Mouse (Mus musculus): ENCODE results near the gene Fgfr2.

The Fgfr2 gene

DNA sequence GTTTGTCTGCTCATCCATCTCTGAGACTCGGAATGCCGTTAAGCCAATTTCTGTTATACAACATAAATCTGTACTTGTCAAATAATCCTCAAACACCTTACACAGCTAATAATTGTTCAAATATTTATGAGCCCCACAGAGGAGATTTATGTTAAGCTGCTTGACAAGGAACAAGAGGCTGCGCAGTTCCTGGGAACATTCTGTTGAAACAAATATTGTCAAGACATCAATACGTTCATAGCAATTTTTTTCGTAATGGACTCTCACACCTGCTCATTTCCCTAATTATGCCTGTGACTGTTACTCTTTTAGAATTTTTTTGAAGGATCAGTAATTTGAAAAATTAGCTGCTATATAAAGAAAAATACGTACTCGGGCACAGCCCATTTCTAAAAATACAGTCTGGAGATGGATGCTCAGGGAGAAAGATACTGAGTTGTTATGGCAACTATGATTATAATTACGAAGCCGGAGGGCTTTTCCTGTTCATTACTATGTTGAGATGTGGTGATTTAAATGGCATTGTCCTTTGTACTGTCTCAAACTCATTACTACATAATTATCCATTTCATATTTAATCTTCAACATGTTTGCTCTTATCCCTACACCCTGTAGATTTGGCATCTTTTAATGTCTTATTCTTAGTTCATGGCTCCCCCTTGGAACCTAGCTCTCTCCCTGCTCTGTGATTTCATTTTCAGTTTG lies 964.7 kb downstream of the Fgfr2 start:
- DNase-seq (ENCODE audit: low read depth) = no peak

GRCm38 (mm10) chr7:132154368-132154961 lies 968.7 kb downstream of the Fgfr2 start, which contains the start of gene Cpxm2:
Gene Cpxm2 (minus strand): TSS chr7:132154739.
- no peak for DNase-seq (ENCODE audit: low read depth)

- no peak for DNase-seq (ENCODE audit: low read depth)
Measured at GRCm38 (mm10) chr7:132153725-132154147, 969.4 kb downstream of the Fgfr2 start.

DNA sequence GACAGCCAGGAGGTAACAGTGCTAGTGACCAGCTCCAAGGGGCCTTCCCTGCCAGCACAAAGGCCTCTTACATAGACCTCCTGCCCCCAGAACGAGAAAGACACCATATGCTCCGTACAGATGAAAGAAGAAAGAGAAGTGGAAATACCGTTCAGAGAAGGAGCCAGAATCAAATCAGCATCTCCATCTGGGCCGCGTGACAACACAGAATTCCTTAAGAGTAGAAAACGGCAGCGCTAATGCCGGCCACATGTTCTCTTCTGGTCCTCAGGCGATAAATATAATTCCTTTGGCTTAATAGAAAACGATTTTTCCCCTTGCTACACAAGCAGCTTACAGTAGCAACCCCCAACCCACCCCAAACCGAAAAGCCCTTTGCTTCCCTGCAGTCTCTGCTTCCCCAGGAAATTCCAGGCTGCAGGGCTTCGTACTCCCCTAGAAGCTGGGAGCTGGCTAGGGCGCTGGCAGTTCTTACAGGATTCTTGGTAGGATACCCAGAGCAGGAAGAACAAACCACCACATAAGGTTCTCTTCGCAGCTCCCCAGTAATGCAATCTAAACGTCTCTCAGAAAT lies 977.8 kb downstream of the Fgfr2 start:
- no peak for DNase-seq (ENCODE audit: low read depth)

- no peak for DNase-seq (ENCODE audit: low read depth)
Measured at GRCm38 (mm10) chr7:132128687-132129086, 994.5 kb downstream of the Fgfr2 start.

GRCm38 (mm10) chr7:132124948-132125347 lies 998.2 kb downstream of the Fgfr2 start:
- no peak for DNase-seq (ENCODE audit: low read depth)

DNA sequence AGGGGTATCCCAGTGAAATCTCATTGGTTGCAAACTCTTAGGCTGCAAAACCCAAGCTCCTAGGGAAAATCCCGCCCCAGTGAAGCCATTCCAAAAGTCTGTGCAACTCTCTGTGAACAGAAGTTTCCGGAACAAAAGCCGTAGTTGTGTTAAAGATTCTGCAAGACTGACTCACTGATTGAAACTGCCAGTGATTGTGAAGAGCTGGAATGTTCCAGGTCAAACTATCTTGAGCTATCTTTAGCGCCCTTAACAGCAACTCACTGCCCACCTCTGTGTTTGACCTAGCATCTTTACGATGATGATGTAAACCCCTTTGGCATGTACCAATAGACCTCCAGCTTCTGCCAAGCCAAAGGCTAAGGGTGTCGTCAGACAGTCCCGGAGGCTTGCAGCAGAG lies 999.9 kb downstream of the Fgfr2 start:
- DNase-seq (ENCODE audit: low read depth) = no peak

DNA sequence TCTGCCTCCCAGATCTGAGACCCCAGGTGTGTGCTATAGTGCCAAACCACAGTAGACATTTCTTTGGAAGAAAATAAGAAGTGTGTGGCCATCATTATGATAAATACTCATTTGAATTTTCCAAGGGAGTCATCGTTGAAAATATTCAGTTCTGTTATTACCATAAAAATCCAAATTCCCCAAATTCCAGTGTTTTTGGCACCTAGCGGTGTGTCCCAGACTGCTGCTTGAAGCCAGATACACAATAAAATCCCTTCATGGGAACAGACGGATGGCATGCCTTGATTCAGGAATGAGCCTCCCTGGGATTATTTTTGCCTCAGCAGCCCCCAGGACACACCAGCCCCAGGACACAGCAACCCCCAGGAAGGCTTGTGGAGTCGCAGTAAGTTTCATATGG lies 1003.3 kb downstream of the Fgfr2 start:
- DNase-seq (ENCODE audit: low read depth) = no peak

DNA sequence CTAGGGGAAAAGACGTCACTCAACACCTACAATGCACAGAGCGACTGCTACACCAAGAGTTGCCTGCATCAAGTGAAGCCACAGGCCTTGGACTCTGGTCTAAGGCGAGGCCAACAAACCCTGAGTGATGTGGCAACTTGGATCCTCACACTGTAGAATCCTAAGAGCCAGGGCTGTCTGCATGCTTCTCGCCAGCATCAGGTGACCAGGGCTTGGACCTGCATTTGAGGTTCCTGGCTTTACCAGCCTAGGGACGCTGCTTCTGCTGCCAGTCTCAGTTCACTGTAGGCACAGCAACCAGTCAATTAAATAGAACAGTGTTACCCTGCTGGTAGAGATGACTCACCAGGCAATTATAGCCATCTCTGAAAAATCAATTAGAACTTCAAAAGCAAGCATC lies 1011.4 kb downstream of the Fgfr2 start:
- no peak for DNase-seq (ENCODE audit: low read depth)

GRCm38 (mm10) chr7:132110308-132110707 lies 1012.8 kb downstream of the Fgfr2 start:
- no peak for DNase-seq (ENCODE audit: low read depth)

GRCm38 (mm10) chr7:132106891-132107290 lies 1016.3 kb downstream of the Fgfr2 start:
- no peak for DNase-seq (ENCODE audit: low read depth)

- DNase-seq (ENCODE audit: low read depth) = no peak
Measured at GRCm38 (mm10) chr7:132105326-132105725, 1017.8 kb downstream of the Fgfr2 start.

GRCm38 (mm10) chr7:132098441-132098840 lies 1024.7 kb downstream of the Fgfr2 start:
- no peak for DNase-seq (ENCODE audit: low read depth)

GRCm38 (mm10) chr7:132094666-132095065 lies 1028.5 kb downstream of the Fgfr2 start:
- DNase-seq (ENCODE audit: low read depth) = no peak

DNA sequence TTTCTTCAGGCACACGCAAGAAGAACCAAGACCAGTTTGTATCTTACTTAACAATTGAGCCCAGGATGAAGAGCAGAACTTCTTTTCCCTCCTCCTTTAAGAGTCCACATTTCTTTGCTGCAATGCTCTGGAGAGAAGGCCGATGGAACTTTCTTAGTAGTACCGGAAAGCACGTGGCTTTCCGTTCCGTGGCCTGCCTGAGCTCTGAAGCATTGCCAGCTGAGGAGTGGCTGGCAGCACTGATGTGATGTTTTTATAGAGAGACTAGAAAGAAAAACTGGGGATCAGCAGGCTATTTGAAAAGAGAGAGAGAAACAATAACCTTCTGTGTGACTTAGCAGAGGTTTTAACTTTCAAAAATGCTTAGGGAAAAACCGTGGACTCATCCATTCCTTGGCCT lies 1031.6 kb downstream of the Fgfr2 start:
- no peak for DNase-seq (ENCODE audit: low read depth)

GRCm38 (mm10) chr7:132088606-132089005 lies 1034.5 kb downstream of the Fgfr2 start:
- no peak for DNase-seq (ENCODE audit: low read depth)

DNA sequence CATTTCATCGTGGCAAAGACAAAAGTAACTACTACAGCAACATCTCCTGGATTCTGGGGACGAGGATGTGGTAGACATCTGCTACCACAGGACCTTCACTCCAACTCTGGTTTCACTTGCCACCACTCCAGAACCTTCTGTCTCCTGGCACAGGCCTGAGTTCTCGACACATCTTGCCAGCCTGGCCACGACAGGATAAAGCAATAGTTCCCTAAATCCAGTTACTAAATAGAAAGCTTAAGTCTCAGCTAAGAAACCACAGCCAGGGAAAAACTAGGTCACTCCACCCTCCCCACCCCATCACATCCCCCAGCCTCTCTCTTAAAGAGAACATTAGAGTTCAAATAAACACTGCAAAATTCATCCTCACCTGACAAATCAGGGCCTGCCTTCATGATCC lies 1035.0 kb downstream of the Fgfr2 start:
- DNase-seq (ENCODE audit: low read depth) = no peak

GRCm38 (mm10) chr7:132075825-132076224 lies 1047.3 kb downstream of the Fgfr2 start:
- no peak for DNase-seq (ENCODE audit: low read depth)

- DNase-seq (ENCODE audit: low read depth) = no peak
Measured at GRCm38 (mm10) chr7:132074503-132074902, 1048.6 kb downstream of the Fgfr2 start.

DNA sequence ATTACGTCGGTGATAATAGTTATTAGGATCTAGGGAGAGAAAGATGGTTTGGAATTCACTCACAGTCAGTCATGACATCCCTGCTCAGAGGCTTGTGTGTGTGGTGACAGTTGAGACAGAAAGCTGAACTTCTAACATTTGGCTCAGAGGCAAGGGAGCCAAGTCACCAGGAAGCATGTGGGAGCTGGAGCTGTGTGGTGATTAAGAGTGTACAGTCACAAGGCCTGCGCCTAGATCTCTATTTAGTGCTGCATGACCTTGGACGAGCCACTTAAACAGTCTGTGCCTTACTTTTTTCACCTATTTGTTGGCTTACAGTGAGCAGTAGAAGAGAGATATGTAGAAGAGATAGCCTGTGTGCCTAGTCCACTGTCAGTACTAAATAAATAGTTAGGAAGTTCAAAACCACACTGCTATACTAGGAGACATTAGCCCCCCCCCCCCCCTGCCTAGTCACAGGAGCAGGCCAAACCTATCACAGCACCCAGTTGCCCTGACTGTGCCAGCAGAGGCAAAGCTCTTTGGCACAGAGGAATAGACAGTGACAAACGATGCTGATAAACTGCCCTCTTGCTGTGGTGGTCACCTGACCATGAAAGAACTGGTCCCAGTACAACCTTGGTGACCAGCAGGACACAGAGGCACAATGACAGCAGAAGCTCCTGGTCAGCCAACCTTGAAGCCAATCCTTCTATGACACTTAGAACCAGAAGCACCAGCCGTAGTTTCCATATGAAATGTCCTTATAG lies 1052.1 kb downstream of the Fgfr2 start:
- no peak for DNase-seq (ENCODE audit: low read depth)

DNA sequence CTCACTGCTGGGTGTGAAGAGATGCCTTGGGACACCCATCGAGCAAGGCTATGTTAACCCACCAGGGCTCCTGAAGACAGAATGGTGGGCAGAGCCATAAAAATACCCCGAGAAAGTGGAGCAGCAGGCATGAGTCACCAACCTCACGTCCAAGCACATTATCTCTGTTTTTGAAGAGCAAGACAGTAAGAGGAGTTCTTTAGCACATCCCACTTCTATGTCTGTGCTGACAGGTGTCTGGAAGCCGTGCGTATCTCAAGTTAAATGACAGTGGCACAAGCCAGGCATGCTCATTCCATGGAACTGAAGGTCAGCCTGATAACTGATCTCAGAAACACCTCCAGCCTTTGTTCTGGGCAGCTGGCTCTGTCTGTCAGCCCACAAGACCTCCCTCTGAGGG lies 1055.2 kb downstream of the Fgfr2 start:
- no peak for DNase-seq (ENCODE audit: low read depth)

DNA sequence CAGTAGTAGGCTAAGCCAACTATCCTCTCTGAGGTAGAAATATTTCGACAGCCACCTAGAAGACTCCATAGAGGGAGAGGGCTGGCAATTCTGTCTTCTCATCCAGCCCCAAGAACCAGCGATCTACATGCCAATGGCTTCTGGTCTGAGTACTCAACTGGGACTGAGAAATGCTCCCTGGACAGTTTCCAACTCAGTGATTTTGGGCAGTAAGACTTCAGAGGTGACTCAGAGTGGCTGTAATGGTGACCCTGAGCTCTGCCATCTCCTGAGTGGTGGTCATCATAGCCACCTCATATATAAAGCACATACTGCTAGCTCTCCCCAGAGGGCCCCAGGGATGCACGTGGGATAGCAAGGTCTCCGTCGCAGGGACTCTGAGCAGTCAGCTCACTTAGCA lies 1055.6 kb downstream of the Fgfr2 start:
- DNase-seq (ENCODE audit: low read depth) = no peak

DNA sequence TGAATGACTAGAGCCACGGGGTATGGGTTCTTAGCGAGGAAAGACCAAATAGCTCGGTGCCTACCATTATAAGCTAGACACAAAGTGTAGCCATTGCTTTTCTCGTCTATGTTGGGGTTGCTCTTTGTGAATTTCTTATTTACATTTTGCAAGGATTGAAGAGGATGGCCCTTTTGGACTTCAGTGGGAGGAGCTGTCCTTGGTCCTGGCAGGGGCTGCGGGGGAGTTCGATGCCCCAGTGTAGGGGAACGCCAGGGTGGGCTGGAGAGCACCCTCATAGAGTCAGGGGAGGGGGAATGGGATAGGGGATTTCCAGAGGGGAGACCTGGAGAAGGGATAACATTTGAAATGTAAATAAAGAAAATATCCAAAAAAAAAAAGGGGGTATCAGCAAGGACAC lies 1063.0 kb downstream of the Fgfr2 start:
- no peak for DNase-seq (ENCODE audit: low read depth)
